Mouse (Mus musculus): ENCODE measurements at regions not wholly inside any gene's neighbourhood (a gene's known extent, or its start where the extent isn't known, plus 50 kb on each side); places are given as distances from the start of the nearest gene placed in this dataset.
A peak's percentile ranks its signal among the peaks of the same experiment; 100 is the strongest.
"Not testable (repeated sequence)": the region's sequence is repeated elsewhere in the genome, so short reads cannot be mapped to it uniquely, and the experiment has no call there.

GRCm38 (mm10) chr1:137220226-137220625 is 260.0 kb upstream of the Nr5a2 start:
- H3K9ac ChIP-seq (ENCODE audit: low read depth, low read length) = no peak overlapping the region
- H3K27me3 ChIP-seq (ENCODE audit: control insufficient read depth, insufficient read depth, low read length) = no peaks in the 10 kb centered on the region
- H3K4me1 ChIP-seq (ENCODE audit: control insufficient read depth, insufficient read depth, low read length) = no peaks in the 10 kb centered on the region
- intact Hi-C loops (cut with DNase I) = loop anchor here (10.0 kb wide), 1 partner anchor 495 kb away; no protein-coding TSS in a partner anchor
- no peak overlapping the region for H3K4me3 ChIP-seq
- H3K36me3 ChIP-seq (ENCODE audit: control insufficient read depth, insufficient read depth, low read length) = no peaks in the 10 kb centered on the region
- no peaks in the 10 kb centered on the region for H3K79me2 ChIP-seq (replicated peaks; ENCODE audit: control insufficient read depth, insufficient read depth, low read length)
- WGBS = 85% methylated on average over 6 of the region's 6 CpGs
- H3K27ac ChIP-seq = no peak overlapping the region
- TF ChIP-seq CTCF (IDR thresholded peaks at IDR 0.05) = no peak
- no peak for TF ChIP-seq POLR2A (IDR thresholded peaks at IDR 0.05; ENCODE audit: insufficient read depth, low read depth, low read length)
- no peak for TF ChIP-seq EP300 (IDR thresholded peaks at IDR 0.05; ENCODE audit: insufficient read depth, low read depth, low read length)
- no peak for DNase-seq

GRCm38 (mm10) chr1:137218611-137219010 is 258.4 kb upstream of the Nr5a2 start:
- H3K9ac ChIP-seq (ENCODE audit: low read depth, low read length) = no peak overlapping the region
- WGBS = 80% methylated on average over 11 of the region's 11 CpGs
- TF ChIP-seq CTCF (IDR thresholded peaks at IDR 0.05) (no peak), POLR2A (IDR thresholded peaks at IDR 0.05; ENCODE audit: insufficient read depth, low read depth, low read length) (no peak), EP300 (IDR thresholded peaks at IDR 0.05; ENCODE audit: insufficient read depth, low read depth, low read length) (no peak)
- H3K79me2 ChIP-seq (replicated peaks; ENCODE audit: control insufficient read depth, insufficient read depth, low read length) = no peaks in the 10 kb centered on the region
- no peaks in the 10 kb centered on the region for H3K36me3 ChIP-seq (ENCODE audit: control insufficient read depth, insufficient read depth, low read length)
- H3K27me3 ChIP-seq (ENCODE audit: control insufficient read depth, insufficient read depth, low read length) = no peaks in the 10 kb centered on the region
- H3K27ac ChIP-seq = no peak overlapping the region
- no peak overlapping the region for H3K4me3 ChIP-seq
- no peaks in the 10 kb centered on the region for H3K4me1 ChIP-seq (ENCODE audit: control insufficient read depth, insufficient read depth, low read length)
- intact Hi-C loops (cut with DNase I) = no loop called here
- DNase-seq = no peak

GRCm38 (mm10) chr1:137218096-137218495 is 257.8 kb upstream of the Nr5a2 start:
- intact Hi-C loops (cut with DNase I) = no loop called here
- Histone ChIP-seq H3K4me3 (no peak overlapping the region), H3K9ac (ENCODE audit: low read depth, low read length) (no peak overlapping the region), H3K27me3 (ENCODE audit: control insufficient read depth, insufficient read depth, low read length) (no peaks in the 10 kb centered on the region), H3K36me3 (ENCODE audit: control insufficient read depth, insufficient read depth, low read length) (no peaks in the 10 kb centered on the region), H3K27ac (no peak overlapping the region), H3K79me2 (replicated peaks; ENCODE audit: control insufficient read depth, insufficient read depth, low read length) (no peaks in the 10 kb centered on the region), H3K4me1 (ENCODE audit: control insufficient read depth, insufficient read depth, low read length) (no peaks in the 10 kb centered on the region)
- 72% methylated on average over 4 of the region's 4 CpGs for WGBS
- TF ChIP-seq CTCF (IDR thresholded peaks at IDR 0.05) (peak; percentile 43), POLR2A (IDR thresholded peaks at IDR 0.05; ENCODE audit: insufficient read depth, low read depth, low read length) (no peak)
- no peak for DNase-seq

- Histone ChIP-seq H3K79me2 (replicated peaks; ENCODE audit: control insufficient read depth, insufficient read depth, low read length) (no peaks in the 10 kb centered on the region), H3K27ac (no peak overlapping the region), H3K4me3 (no peak overlapping the region), H3K4me1 (ENCODE audit: control insufficient read depth, insufficient read depth, low read length) (no peaks in the 10 kb centered on the region), H3K27me3 (ENCODE audit: control insufficient read depth, insufficient read depth, low read length) (no peaks in the 10 kb centered on the region), H3K9ac (ENCODE audit: low read depth, low read length) (no peak overlapping the region), H3K36me3 (ENCODE audit: control insufficient read depth, insufficient read depth, low read length) (no peaks in the 10 kb centered on the region)
- no peak for TF ChIP-seq CTCF (IDR thresholded peaks at IDR 0.05)
- no peak for TF ChIP-seq EP300 (IDR thresholded peaks at IDR 0.05; ENCODE audit: insufficient read depth, low read depth, low read length)
- no peak for TF ChIP-seq POLR2A (IDR thresholded peaks at IDR 0.05; ENCODE audit: insufficient read depth, low read depth, low read length)
- intact Hi-C loops (cut with DNase I) = no loop called here
- no peak for DNase-seq
- WGBS = 95% methylated on average over 5 of the region's 5 CpGs
Observed at GRCm38 (mm10) chr1:137217206-137217605, 257.0 kb upstream of the Nr5a2 start.

GRCm38 (mm10) chr1:137214328-137214727 is 254.1 kb upstream of the Nr5a2 start:
- H3K79me2 ChIP-seq (replicated peaks; ENCODE audit: control insufficient read depth, insufficient read depth, low read length); DNase-seq; H3K27me3 ChIP-seq (ENCODE audit: control insufficient read depth, insufficient read depth, low read length); H3K9ac ChIP-seq (ENCODE audit: low read depth, low read length); H3K27ac ChIP-seq; H3K4me3 ChIP-seq; H3K4me1 ChIP-seq (ENCODE audit: control insufficient read depth, insufficient read depth, low read length); H3K36me3 ChIP-seq (ENCODE audit: control insufficient read depth, insufficient read depth, low read length); intact Hi-C loops (cut with DNase I): not testable (repeated sequence)
- 58% methylated on average over 1 of the region's 1 CpGs for WGBS

GRCm38 (mm10) chr1:137213717-137214116 is 253.5 kb upstream of the Nr5a2 start:
- intact Hi-C loops (cut with DNase I) = no loop called here
- H3K27ac ChIP-seq = no peak overlapping the region
- no peak for DNase-seq
- no peaks in the 10 kb centered on the region for H3K27me3 ChIP-seq (ENCODE audit: control insufficient read depth, insufficient read depth, low read length)
- no peaks in the 10 kb centered on the region for H3K36me3 ChIP-seq (ENCODE audit: control insufficient read depth, insufficient read depth, low read length)
- no peak overlapping the region for H3K9ac ChIP-seq (ENCODE audit: low read depth, low read length)
- no peak for TF ChIP-seq EP300 (IDR thresholded peaks at IDR 0.05; ENCODE audit: insufficient read depth, low read depth, low read length)
- no peak for TF ChIP-seq CTCF (IDR thresholded peaks at IDR 0.05)
- H3K4me3 ChIP-seq = no peak overlapping the region
- H3K79me2 ChIP-seq (replicated peaks; ENCODE audit: control insufficient read depth, insufficient read depth, low read length) = no peaks in the 10 kb centered on the region
- 89% methylated on average over 5 of the region's 5 CpGs for WGBS
- H3K4me1 ChIP-seq (ENCODE audit: control insufficient read depth, insufficient read depth, low read length) = no peaks in the 10 kb centered on the region

GRCm38 (mm10) chr1:137212856-137213255 is 252.6 kb upstream of the Nr5a2 start:
- Histone ChIP-seq H3K9ac (ENCODE audit: low read depth, low read length) (no peak overlapping the region), H3K27ac (no peak overlapping the region), H3K27me3 (ENCODE audit: control insufficient read depth, insufficient read depth, low read length) (no peaks in the 10 kb centered on the region), H3K4me3 (no peak overlapping the region), H3K36me3 (ENCODE audit: control insufficient read depth, insufficient read depth, low read length) (no peaks in the 10 kb centered on the region), H3K4me1 (ENCODE audit: control insufficient read depth, insufficient read depth, low read length) (no peaks in the 10 kb centered on the region), H3K79me2 (replicated peaks; ENCODE audit: control insufficient read depth, insufficient read depth, low read length) (no peaks in the 10 kb centered on the region)
- no peak for DNase-seq
- WGBS = 51% methylated on average over 3 of the region's 3 CpGs
- intact Hi-C loops (cut with DNase I) = no loop called here
- TF ChIP-seq EP300 (IDR thresholded peaks at IDR 0.05; ENCODE audit: insufficient read depth, low read depth, low read length) (no peak), POLR2A (IDR thresholded peaks at IDR 0.05; ENCODE audit: insufficient read depth, low read depth, low read length) (no peak), CTCF (IDR thresholded peaks at IDR 0.05) (no peak)
